Mouse (Mus musculus) layer of hippocampus, postnatal 10 days (tissue): ENCODE data around the gene Fbxl2. TPM values are rescaled to one million over a fixed set of nuclear protein-coding genes. Genes with fewer than 3 reads are reported as not detected.

Experiments used
- DNase-seq, 2 experiments: peaks; one replicate each; pipeline ENCODE4 v3.0.0; 2021; ENCODE audit warnings: low spot score in 2 of 2
- total RNA-seq, 2 experiments: library from RNA; stranded (reverse); gene quantifications; 2 replicates each; pipeline ENCODE4 v1.2.3; 2021

Fbxl2 gene
- total RNA-seq, 2 experiments from 2014 or later, result 29.9 to 31.9 TPM

DNA sequence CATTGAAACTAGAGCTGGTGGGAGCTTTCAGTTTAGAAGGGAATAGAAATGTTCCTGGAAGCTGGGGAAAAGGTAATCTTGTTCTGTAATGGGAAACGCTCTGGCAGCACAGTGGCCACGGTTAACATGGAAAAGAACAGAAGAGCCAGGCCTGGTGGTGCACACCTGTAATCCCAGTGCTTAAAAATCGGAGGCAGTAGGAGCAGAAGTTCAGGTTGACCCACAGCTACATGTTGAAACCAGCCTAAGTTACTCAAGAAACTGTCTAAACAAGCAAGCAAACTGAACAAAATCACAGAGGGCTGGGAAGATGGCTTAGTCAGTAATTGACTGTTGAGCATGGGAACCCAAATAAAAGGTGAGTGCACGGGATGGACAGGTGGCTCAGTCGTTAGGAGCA lies 121.1 kb downstream of the Fbxl2 start:
- DNase-seq, result no peak

DNA sequence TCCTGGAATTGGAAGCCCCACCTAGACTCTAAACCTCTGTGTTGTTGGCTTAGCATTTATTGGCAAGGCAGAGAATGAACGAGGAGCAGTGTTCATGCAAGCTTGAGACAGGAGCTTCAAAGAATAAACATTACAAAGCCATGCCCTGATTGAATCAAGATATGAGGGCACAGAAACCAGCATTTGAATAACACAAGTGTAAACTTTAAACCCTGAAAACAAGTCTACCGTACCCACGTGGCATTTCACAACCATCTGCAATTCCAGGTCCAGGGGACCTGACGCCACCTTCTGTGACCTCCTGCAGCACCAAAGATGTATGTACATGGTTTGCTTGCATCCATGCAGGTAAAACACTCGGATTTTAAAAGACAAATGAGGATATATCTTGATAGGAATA lies 123.3 kb downstream of the Fbxl2 start:
- no peak for DNase-seq

DNA sequence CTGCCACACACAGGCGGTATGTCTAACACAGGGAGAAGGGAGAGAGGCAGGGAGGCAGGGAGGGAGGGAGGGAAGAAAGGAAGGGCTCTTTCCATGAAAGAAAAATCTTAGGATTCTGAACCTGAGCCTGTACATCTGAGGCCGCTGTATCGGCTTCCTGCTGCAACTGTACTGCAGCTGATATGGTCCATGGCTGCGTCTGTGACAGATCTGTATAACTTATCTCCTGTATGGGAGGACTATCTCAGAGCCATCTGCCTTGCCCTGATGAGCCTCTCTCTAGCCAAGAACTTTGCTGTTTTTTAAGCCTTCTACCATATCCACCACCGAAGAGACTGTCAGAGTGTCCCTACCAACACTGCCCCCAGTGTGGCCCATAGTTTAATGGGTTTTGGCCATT lies 130.2 kb downstream of the Fbxl2 start:
- no peak for DNase-seq

Other genes starting within 250 kb of the Fbxl2 start
- gene Ubp1, start 115.3 kb downstream of the Fbxl2 start, total RNA-seq, result 10 to 100 TPM; 67.8 to 73.4 TPM
- gene Susd5, start 10.9 kb upstream of the Fbxl2 start, total RNA-seq, result 1 to 10 TPM; 1.6 to 2.3 TPM